Mouse (Mus musculus) left cerebral cortex, adult 9 months (tissue): Measurements from ENCODE around the gene Nptx1.
A peak's percentile ranks its signal among the peaks of the same experiment; 100 is the strongest.

ENCODE experiments used
- DNase-seq, 2 experiments: peaks; one replicate each; pipeline ENCODE4 v3.0.0; 2022; ENCODE audit warnings: low spot score in 2 of 2

Gene Nptx1

GRCm38 (mm10) chr11:119547183-119547921 is at the start of gene Nptx1:
TSS of gene Nptx1 (minus strand) at chr11:119547753.
- DNase-seq, result peak in 1 of 2 experiments; percentile 67

GRCm38 (mm10) chr11:119593966-119594365 is 46.4 kb upstream of the Nptx1 start:
- no peak for DNase-seq

- DNase-seq, result no peak
Observed at GRCm38 (mm10) chr11:119589242-119589641, 41.7 kb upstream of the Nptx1 start.

GRCm38 (mm10) chr11:119587112-119587511 is 39.6 kb upstream of the Nptx1 start:
- DNase-seq, result no peak

- DNase-seq, result no peak
Observed at GRCm38 (mm10) chr11:119586511-119586910, 39.0 kb upstream of the Nptx1 start.

- no peak for DNase-seq
Observed at GRCm38 (mm10) chr11:119577721-119578120, 30.2 kb upstream of the Nptx1 start.

GRCm38 (mm10) chr11:119576855-119577254 is 29.3 kb upstream of the Nptx1 start:
- no peak for DNase-seq

GRCm38 (mm10) chr11:119572316-119573010 is 24.9 kb upstream of the Nptx1 start:
- DNase-seq, result no peak

- DNase-seq, result no peak
Observed at GRCm38 (mm10) chr11:119566188-119566587, 18.6 kb upstream of the Nptx1 start.

- peak in 1 of 2 experiments; percentile 37 for DNase-seq
Observed at GRCm38 (mm10) chr11:119565684-119566083, 18.1 kb upstream of the Nptx1 start.

GRCm38 (mm10) chr11:119565021-119565420 is 17.5 kb upstream of the Nptx1 start:
- DNase-seq, result no peak

GRCm38 (mm10) chr11:119564383-119564782 is 16.8 kb upstream of the Nptx1 start:
- DNase-seq, result no peak

GRCm38 (mm10) chr11:119563166-119563565 is 15.6 kb upstream of the Nptx1 start:
- no peak for DNase-seq

GRCm38 (mm10) chr11:119562286-119562685 is 14.7 kb upstream of the Nptx1 start:
- no peak for DNase-seq

GRCm38 (mm10) chr11:119558870-119559610 is 11.5 kb upstream of the Nptx1 start:
- no peak for DNase-seq

GRCm38 (mm10) chr11:119557940-119558869 is 10.7 kb upstream of the Nptx1 start:
- DNase-seq, result no peak

- no peak for DNase-seq
Observed at GRCm38 (mm10) chr11:119555170-119555569, 7.6 kb upstream of the Nptx1 start.

GRCm38 (mm10) chr11:119554706-119555105 is 7.2 kb upstream of the Nptx1 start:
- no peak for DNase-seq

GRCm38 (mm10) chr11:119552902-119553802 is 5.6 kb upstream of the Nptx1 start:
- DNase-seq, result no peak

- no peak for DNase-seq
Observed at GRCm38 (mm10) chr11:119552301-119552700, 4.7 kb upstream of the Nptx1 start.
